Mouse (Mus musculus) gastrocnemius, adult 2 months (tissue): Measurements from ENCODE around the gene Prmt9. TPM values are rescaled to one million over a fixed set of nuclear protein-coding genes. Genes with fewer than 3 reads are reported as not detected.

Experiments
- DNase-seq: peaks from one replicate; pipeline ENCODE4 v3.0.0; 2022
- H3K27ac ChIP-seq: fragments of 200-600 bp; 2 replicates; pipeline ENCODE4 v1.8.1; 2022; ENCODE audit warnings: mild to moderate bottlenecking
- H3K4me3 ChIP-seq: fragments of 200-600 bp; 2 replicates; pipeline ENCODE4 v1.8.1; 2022; ENCODE audit warnings: mild to moderate bottlenecking, moderate library complexity
- CTCF ChIP-seq: fragments of 200-600 bp; IDR thresholded peaks from 2 replicates; pipeline ENCODE4 v1.8.1; 2022; ENCODE audit warnings: antibody characterized with exemption, mild to moderate bottlenecking, moderate library complexity
- intact Hi-C: fragments of 180-260 bp; cut with DNase I; formaldehyde crosslinking; loops from one replicate; pipeline ENCODE4 v1.15.1; 2025
- total RNA-seq, 2 experiments: library from RNA; stranded (reverse); gene quantifications; 2 replicates each; pipeline ENCODE4 v1.2.3; 2021

The Prmt9 gene
- total RNA-seq, 2 experiments from 2014 or later = 9.0 to 11.2 TPM

- DNase-seq = no peak
- intact Hi-C loops = no loop called here
- H3K27ac ChIP-seq = no peak overlapping the region
- H3K4me3 ChIP-seq = no peak overlapping the region
- no peak for TF ChIP-seq CTCF
Observed at GRCm38 (mm10) chr8:77536821-77537220, 12.4 kb upstream of the Prmt9 start.

GRCm38 (mm10) chr8:77538256-77538655 lies 10.9 kb upstream of the Prmt9 start:
- Histone ChIP-seq H3K4me3 (no peak overlapping the region), H3K27ac (no peak overlapping the region)
- TF ChIP-seq CTCF = no peak
- DNase-seq = no peak
- intact Hi-C loops = no loop called here

DNA sequence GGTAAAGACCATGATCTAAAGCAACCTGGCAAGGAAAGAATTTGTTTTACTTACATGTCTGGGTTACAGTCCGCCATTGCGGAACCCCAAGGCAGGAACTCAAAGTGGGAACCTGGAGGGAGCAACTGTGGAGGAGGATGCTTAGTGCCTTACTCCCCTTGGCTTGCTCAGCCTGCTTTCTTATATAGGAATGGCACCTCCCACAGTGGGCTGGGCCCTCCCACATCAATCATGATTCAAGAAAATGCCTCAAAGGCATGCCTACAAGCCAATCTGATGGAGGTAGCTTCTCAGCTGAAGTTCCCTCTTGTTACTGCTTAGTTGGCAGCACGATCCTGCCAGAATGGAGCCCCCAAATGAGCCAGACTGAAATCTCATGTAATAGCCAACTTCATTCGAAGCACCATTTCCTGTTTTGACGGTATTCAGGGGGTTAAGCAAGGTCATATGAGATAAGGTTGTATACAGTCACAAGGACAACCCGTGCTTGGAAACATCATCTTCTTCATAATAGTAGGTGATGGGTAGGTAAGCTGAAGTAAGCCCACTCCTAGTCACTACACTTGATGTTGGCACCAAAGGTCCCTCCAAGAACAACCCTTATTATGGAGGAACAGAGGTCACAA lies 5.9 kb upstream of the Prmt9 start:
- no peak for TF ChIP-seq CTCF
- Histone ChIP-seq H3K4me3 (no peak overlapping the region), H3K27ac (no peak overlapping the region)
- intact Hi-C loops = no loop called here
- DNase-seq = no peak

DNA sequence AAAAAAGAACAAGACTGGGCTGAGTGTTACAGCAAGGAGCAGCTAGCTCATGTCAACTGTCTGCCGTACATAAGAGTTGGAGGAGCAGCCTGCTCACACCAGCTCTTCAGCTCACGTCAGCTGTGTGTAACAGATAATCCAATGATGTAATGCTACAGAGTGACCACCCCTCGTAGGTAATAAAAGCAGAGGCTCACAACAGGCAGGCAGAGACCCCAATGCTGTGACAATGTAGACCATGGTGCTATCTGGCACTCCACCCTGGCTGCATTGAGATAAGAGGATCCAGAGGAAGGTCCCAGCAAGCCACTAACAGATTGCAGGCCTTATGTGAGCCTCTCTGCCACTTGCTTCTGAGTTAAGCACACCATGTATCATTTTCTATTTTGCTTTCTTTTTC lies 4.8 kb upstream of the Prmt9 start:
- Histone ChIP-seq H3K4me3 (no peak overlapping the region), H3K27ac (no peak overlapping the region)
- TF ChIP-seq CTCF = no peak
- DNase-seq = no peak
- intact Hi-C loops = no loop called here

- TF ChIP-seq CTCF = no peak
Observed at GRCm38 (mm10) chr8:77545616-77546015, 3.6 kb upstream of the Prmt9 start.

DNA sequence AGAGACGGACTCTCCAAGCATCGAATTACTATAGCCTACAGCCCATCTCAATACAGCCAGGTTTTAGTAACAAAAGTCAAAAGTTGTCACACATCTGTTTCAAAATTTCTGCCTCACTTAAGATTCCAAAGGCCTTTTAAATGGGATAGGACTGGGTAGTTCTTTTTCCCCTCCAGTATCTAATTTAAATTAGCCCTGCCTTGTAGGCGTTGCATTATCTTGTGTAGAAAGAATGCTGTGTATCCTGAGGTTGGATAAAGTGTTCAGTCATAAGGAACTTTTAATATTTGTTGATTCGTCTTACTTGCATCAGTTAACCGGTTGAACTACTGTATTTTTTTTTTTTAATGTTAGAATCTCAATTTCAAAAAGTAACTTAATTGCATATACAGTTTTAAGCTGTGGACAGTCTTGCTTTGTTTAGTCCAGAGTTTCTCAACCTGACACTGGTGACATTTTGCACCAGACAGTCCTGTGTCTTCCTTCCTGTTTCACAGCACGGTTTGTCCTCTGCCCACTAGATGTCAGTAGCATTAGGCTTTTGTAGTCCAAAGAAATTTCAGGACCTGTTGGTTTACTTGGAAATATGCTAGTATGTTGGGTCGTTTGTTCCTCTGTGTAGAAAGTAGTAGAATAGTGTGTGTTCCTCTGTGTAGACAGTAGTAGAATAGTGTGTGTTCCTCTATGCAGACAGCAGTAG lies 834 bp downstream of the Prmt9 start:
- Histone ChIP-seq H3K4me3 (peak overlapping the region; percentile 92), H3K27ac (peak overlapping the region; percentile 96)
- intact Hi-C loops = no loop called here
- peak; percentile 29 for DNase-seq
- peak; percentile 72 for TF ChIP-seq CTCF

More at GRCm38 (mm10) chr8:77545616-77546015, 3.6 kb upstream of the Prmt9 start:
- no peak for DNase-seq
- H3K27ac ChIP-seq = no peak overlapping the region
- intact Hi-C loops = no loop called here
- H3K4me3 ChIP-seq = no peak overlapping the region

DNA sequence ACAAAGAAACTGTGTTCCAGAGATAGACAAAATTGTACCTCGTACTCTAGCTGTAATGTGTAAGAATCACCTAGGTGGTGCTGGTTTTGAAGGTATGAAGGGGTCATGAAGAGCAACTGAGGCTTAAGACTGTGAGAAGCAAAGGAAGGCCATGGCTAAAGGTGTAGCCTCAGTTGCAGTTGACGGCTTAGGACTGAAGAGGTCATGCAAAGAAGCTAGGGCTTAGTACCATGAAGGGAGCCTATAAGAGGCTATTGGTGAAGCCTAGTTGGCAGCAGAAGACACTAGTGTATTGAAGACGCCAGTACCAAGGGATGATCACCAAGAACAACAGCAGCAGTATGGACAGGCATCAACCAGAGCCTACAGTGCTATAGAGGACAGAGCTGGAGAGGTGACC lies 3.3 kb downstream of the Prmt9 start:
- TF ChIP-seq CTCF = no peak
- no peak for DNase-seq
- H3K4me3 ChIP-seq = no peak overlapping the region
- intact Hi-C loops = no loop called here
- no peak overlapping the region for H3K27ac ChIP-seq

DNA sequence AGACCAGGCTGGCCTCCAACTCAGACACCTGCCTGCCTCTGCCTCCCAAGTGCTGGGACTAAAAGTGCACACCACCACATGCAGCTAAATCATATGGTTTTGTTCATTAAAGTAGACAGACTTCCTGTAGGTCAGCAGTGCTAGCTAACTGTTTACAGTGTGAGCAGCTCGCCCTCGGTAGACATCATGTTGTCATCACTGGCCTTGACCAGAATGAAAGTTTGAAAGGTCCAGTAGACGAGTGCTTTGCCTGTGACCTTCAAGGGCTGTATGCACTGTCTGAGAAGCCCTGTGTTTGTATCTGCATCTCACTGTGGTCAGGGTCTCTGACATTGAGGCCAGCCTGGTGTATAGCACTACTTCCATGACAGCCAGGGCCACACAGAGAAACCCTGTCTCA lies 12.2 kb downstream of the Prmt9 start:
- no peak for DNase-seq
- TF ChIP-seq CTCF = no peak
- intact Hi-C loops = no loop called here
- no peak overlapping the region for H3K27ac ChIP-seq
- H3K4me3 ChIP-seq = no peak overlapping the region

GRCm38 (mm10) chr8:77574229-77574628 lies 25.0 kb downstream of the Prmt9 start:
- Histone ChIP-seq H3K4me3 (no peak overlapping the region), H3K27ac (no peak overlapping the region)
- peak; percentile 40 for TF ChIP-seq CTCF
- no peak for DNase-seq
- intact Hi-C loops = no loop called here

DNA sequence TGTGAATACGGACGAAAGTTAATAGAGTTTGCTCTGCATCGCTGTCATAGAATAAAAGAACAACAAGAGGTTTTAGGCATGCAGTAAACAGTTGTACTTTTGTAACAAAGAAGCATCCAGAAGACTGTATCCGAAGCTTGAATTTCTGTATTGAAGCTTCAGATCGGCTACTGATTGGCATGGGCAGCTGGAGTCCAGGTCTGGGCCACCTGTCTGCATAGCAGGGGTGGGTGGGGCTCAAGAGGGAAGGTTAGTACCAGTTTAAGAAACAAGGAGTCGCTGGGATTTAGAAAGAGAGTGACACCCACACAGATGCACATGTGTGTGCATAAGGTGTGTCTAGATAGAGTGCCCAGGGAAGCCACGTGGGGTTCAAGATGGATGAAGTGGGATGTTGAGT lies 28.5 kb downstream of the Prmt9 start:
- no peak for DNase-seq
- no peak overlapping the region for H3K4me3 ChIP-seq
- no peak for TF ChIP-seq CTCF
- H3K27ac ChIP-seq = no peak overlapping the region
- intact Hi-C loops = no loop called here

GRCm38 (mm10) chr8:77584174-77584573 lies 35.0 kb downstream of the Prmt9 start:
- intact Hi-C loops = no loop called here
- no peak for TF ChIP-seq CTCF
- H3K4me3 ChIP-seq = no peak overlapping the region
- H3K27ac ChIP-seq = no peak overlapping the region
- no peak for DNase-seq

- Histone ChIP-seq H3K4me3 (peak overlapping the region; percentile 73), H3K27ac (no peak overlapping the region; the same call in 1 of the 2 replicates)
- intact Hi-C loops = no loop called here
- DNase-seq = no peak
- TF ChIP-seq CTCF = no peak
Observed at GRCm38 (mm10) chr8:77609621-77610020, 60.4 kb downstream of the Prmt9 start.

GRCm38 (mm10) chr8:77610374-77610969 lies 61.3 kb downstream of the Prmt9 start, which contains the start of gene Tmem184c:
Tmem184c (minus strand) TSS chr8:77610698.
- TF ChIP-seq CTCF = no peak
- peak; percentile 96 for DNase-seq
- intact Hi-C loops = no loop called here
- Histone ChIP-seq H3K27ac (peak within 1 kb of the TSS; percentile 77), H3K4me3 (peak within 1 kb of the TSS; percentile 73)

GRCm38 (mm10) chr8:77617916-77618315 lies 68.7 kb downstream of the Prmt9 start:
- peak; percentile 39 for DNase-seq
- no peak overlapping the region for H3K4me3 ChIP-seq
- intact Hi-C loops = no loop called here
- peak; percentile 41 for TF ChIP-seq CTCF
- no peak overlapping the region for H3K27ac ChIP-seq
